Mouse (Mus musculus): ENCODE measurements around the gene 1600012H06Rik. TPM values are rescaled to one million over a fixed set of nuclear protein-coding genes. Genes with fewer than 3 reads are reported as not detected.

The 1600012H06Rik gene
- polyA plus RNA-seq, 2 experiments: 28.3 to 37.5 TPM

DNA sequence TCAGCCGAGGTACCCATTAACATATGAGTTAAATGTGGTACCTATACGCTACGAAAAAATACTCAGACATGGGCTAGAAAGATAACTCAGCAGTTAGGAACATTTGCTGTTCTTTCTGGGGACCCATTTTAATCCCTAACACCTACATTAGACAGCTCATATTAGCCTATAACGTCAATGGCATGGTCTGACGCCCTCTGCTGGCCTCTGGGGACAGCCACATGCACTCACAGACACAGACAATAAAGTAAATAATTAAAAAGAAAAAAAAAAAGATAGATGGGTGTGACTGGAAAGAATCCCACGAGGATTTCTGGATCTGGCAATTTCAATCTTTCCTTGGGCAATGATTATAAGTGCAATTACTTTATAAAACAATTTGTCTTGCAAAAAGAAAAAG lies 30.6 kb upstream of the 1600012H06Rik start:
- no peaks in the 10 kb centered on the region for H3K9me3 ChIP-seq (ENCODE audit: control insufficient read depth, low read length)
- no peaks in the 10 kb centered on the region for H3K27me3 ChIP-seq (ENCODE audit: control insufficient read depth, insufficient read depth, low read length)
- H3K4me3 ChIP-seq (replicated peaks; ENCODE audit: low read length): no peak overlapping the region
- no peak for DNase-seq (ENCODE audit: low spot score)
- 51% methylated on average over 6 of the region's 6 CpGs for WGBS
- no peak for TF ChIP-seq POLR2A (IDR thresholded peaks at IDR 0.05; ENCODE audit: borderline replicate concordance, extremely low read depth, insufficient read depth, insufficient read length)
- no peaks in the 10 kb centered on the region for H3K36me3 ChIP-seq (ENCODE audit: control insufficient read depth, insufficient read depth, low read length)
- H3K4me1 ChIP-seq (ENCODE audit: control insufficient read depth, insufficient read depth, low read length): no peaks in the 10 kb centered on the region
- no peak overlapping the region for H3K27ac ChIP-seq (replicated peaks; ENCODE audit: low read depth, low read length)
- ATAC-seq (ENCODE audit: low FRiP score, low read depth): no peak
- no peak overlapping the region for H3K9ac ChIP-seq (ENCODE audit: low read depth, low read length, severe bottlenecking)
- no peak overlapping the region for H3K4me2 ChIP-seq (replicated peaks; ENCODE audit: low read depth, low read length, severe bottlenecking)

- Histone ChIP-seq H3K4me3 (replicated peaks; ENCODE audit: low read length) (no peak overlapping the region), H3K36me3 (ENCODE audit: control insufficient read depth, insufficient read depth, low read length) (no peaks in the 10 kb centered on the region), H3K9me3 (ENCODE audit: control insufficient read depth, low read length) (no peaks in the 10 kb centered on the region), H3K4me2 (replicated peaks; ENCODE audit: low read depth, low read length, severe bottlenecking) (no peak overlapping the region), H3K4me1 (ENCODE audit: control insufficient read depth, insufficient read depth, low read length) (no peaks in the 10 kb centered on the region), H3K9ac (ENCODE audit: low read depth, low read length, severe bottlenecking) (no peak overlapping the region), H3K27ac (replicated peaks; ENCODE audit: low read depth, low read length) (no peak overlapping the region), H3K27me3 (ENCODE audit: control insufficient read depth, insufficient read depth, low read length) (no peaks in the 10 kb centered on the region)
- no peak for ATAC-seq (ENCODE audit: low FRiP score, low read depth)
- no peak for DNase-seq (ENCODE audit: low spot score)
- 88% methylated on average over 8 of the region's 8 CpGs for whole genome bisulfite sequencing
- no peak for TF ChIP-seq POLR2A (IDR thresholded peaks at IDR 0.05; ENCODE audit: borderline replicate concordance, extremely low read depth, insufficient read depth, insufficient read length)
Observed at GRCm38 (mm10) chr17:14912981-14913380, 30.0 kb upstream of the 1600012H06Rik start.

DNA sequence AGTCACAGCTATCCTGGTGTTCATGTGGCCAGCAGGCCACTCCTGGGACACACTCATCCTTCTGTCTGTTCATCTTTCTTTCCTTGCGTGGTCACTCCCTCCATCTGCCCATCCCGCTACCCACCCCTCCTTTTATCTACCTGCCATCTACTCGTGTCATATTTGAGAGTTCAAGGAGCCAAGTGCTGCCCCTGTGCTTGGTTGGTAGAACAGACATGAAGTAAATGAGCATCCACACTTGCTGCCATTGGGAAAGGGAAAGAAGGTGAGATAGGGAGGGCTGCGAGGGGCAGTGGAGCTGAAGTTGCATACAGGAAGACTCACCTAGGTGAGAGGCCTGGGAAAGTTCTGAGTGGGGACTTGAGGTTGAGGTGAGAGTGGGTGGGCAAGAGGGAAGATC lies 28.6 kb upstream of the 1600012H06Rik start:
- H3K36me3 ChIP-seq (ENCODE audit: control insufficient read depth, insufficient read depth, low read length): no peaks in the 10 kb centered on the region
- H3K9ac ChIP-seq (ENCODE audit: low read depth, low read length, severe bottlenecking): no peak overlapping the region
- TF ChIP-seq POLR2A (IDR thresholded peaks at IDR 0.05; ENCODE audit: borderline replicate concordance, extremely low read depth, insufficient read depth, insufficient read length): no peak
- WGBS: 86% methylated on average over 4 of the region's 4 CpGs
- H3K4me1 ChIP-seq (ENCODE audit: control insufficient read depth, insufficient read depth, low read length): no peaks in the 10 kb centered on the region
- no peak for ATAC-seq (ENCODE audit: low FRiP score, low read depth)
- DNase-seq (ENCODE audit: low spot score): no peak
- no peak overlapping the region for H3K27ac ChIP-seq (replicated peaks; ENCODE audit: low read depth, low read length)
- no peaks in the 10 kb centered on the region for H3K9me3 ChIP-seq (ENCODE audit: control insufficient read depth, low read length)
- no peaks in the 10 kb centered on the region for H3K27me3 ChIP-seq (ENCODE audit: control insufficient read depth, insufficient read depth, low read length)
- no peak overlapping the region for H3K4me3 ChIP-seq (replicated peaks; ENCODE audit: low read length)
- H3K4me2 ChIP-seq (replicated peaks; ENCODE audit: low read depth, low read length, severe bottlenecking): no peak overlapping the region

DNA sequence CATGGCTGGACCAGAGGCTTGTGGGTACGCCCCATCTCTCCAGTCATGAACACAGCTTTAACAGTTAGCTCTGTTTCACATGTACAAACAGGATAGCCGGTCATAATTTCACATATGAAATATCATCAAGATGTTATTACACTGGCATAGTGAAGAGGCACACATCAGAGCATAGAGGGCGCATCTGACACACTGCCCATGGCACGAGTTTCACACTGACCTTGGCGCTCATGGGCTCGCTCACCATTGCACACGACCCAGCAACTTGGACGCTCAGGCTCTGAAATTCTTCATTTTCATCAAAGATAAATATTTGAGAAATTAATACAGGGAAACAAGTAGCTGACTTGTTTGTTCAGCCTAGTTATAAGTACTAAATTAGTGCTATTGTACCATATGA lies 25.1 kb upstream of the 1600012H06Rik start:
- DNase-seq (ENCODE audit: low spot score): no peak
- Histone ChIP-seq H3K9ac (ENCODE audit: low read depth, low read length, severe bottlenecking) (no peak overlapping the region), H3K4me3 (replicated peaks; ENCODE audit: low read length) (no peak overlapping the region), H3K4me2 (replicated peaks; ENCODE audit: low read depth, low read length, severe bottlenecking) (no peak overlapping the region), H3K36me3 (ENCODE audit: control insufficient read depth, insufficient read depth, low read length) (no peaks in the 10 kb centered on the region), H3K4me1 (ENCODE audit: control insufficient read depth, insufficient read depth, low read length) (no peaks in the 10 kb centered on the region), H3K9me3 (ENCODE audit: control insufficient read depth, low read length) (no peaks in the 10 kb centered on the region), H3K27ac (replicated peaks; ENCODE audit: low read depth, low read length) (no peak overlapping the region), H3K27me3 (ENCODE audit: control insufficient read depth, insufficient read depth, low read length) (no peaks in the 10 kb centered on the region)
- ATAC-seq (ENCODE audit: low FRiP score, low read depth): no peak
- TF ChIP-seq POLR2A (IDR thresholded peaks at IDR 0.05; ENCODE audit: borderline replicate concordance, extremely low read depth, insufficient read depth, insufficient read length): no peak
- 88% methylated on average over 8 of the region's 8 CpGs for WGBS

- Histone ChIP-seq H3K27me3 (ENCODE audit: control insufficient read depth, insufficient read depth, low read length) (no peaks in the 10 kb centered on the region), H3K4me2 (replicated peaks; ENCODE audit: low read depth, low read length, severe bottlenecking) (no peak overlapping the region), H3K4me1 (ENCODE audit: control insufficient read depth, insufficient read depth, low read length) (no peaks in the 10 kb centered on the region), H3K4me3 (replicated peaks; ENCODE audit: low read length) (no peak overlapping the region), H3K36me3 (ENCODE audit: control insufficient read depth, insufficient read depth, low read length) (no peaks in the 10 kb centered on the region), H3K9me3 (ENCODE audit: control insufficient read depth, low read length) (no peaks in the 10 kb centered on the region), H3K9ac (ENCODE audit: low read depth, low read length, severe bottlenecking) (no peak overlapping the region), H3K27ac (replicated peaks; ENCODE audit: low read depth, low read length) (no peak overlapping the region)
- TF ChIP-seq POLR2A (IDR thresholded peaks at IDR 0.05; ENCODE audit: borderline replicate concordance, extremely low read depth, insufficient read depth, insufficient read length): no peak
- DNase-seq (ENCODE audit: low spot score): no peak
- ATAC-seq (ENCODE audit: low FRiP score, low read depth): no peak
- WGBS: 67% methylated on average over 6 of the region's 6 CpGs
Observed at GRCm38 (mm10) chr17:14921582-14921981, 21.4 kb upstream of the 1600012H06Rik start.

- H3K9ac ChIP-seq (ENCODE audit: low read depth, low read length, severe bottlenecking): no peak overlapping the region
- no peak for TF ChIP-seq POLR2A (IDR thresholded peaks at IDR 0.05; ENCODE audit: borderline replicate concordance, extremely low read depth, insufficient read depth, insufficient read length)
- H3K36me3 ChIP-seq (ENCODE audit: control insufficient read depth, insufficient read depth, low read length): no peaks in the 10 kb centered on the region
- DNase-seq (ENCODE audit: low spot score) (no peak), ATAC-seq (ENCODE audit: low FRiP score, low read depth) (no peak)
- 76% methylated on average over 8 of the region's 8 CpGs for WGBS
- H3K4me3 ChIP-seq (replicated peaks; ENCODE audit: low read length): no peak overlapping the region
- H3K9me3 ChIP-seq (ENCODE audit: control insufficient read depth, low read length): no peaks in the 10 kb centered on the region
- no peak overlapping the region for H3K4me2 ChIP-seq (replicated peaks; ENCODE audit: low read depth, low read length, severe bottlenecking)
- no peaks in the 10 kb centered on the region for H3K27me3 ChIP-seq (ENCODE audit: control insufficient read depth, insufficient read depth, low read length)
- H3K4me1 ChIP-seq (ENCODE audit: control insufficient read depth, insufficient read depth, low read length): no peaks in the 10 kb centered on the region
- no peak overlapping the region for H3K27ac ChIP-seq (replicated peaks; ENCODE audit: low read depth, low read length)
Observed at GRCm38 (mm10) chr17:14927644-14928218, 15.3 kb upstream of the 1600012H06Rik start.
